Mouse (Mus musculus) CH12.LX (cell line): ENCODE data around the gene Gemin6. TPM values are rescaled to one million over a fixed set of nuclear protein-coding genes. Genes with fewer than 3 reads are reported as not detected.

Source experiments
- DNase-seq: peaks from one replicate; pipeline ENCODE4 v3.0.0-alpha.2; 2013; ENCODE audit errors: extremely low read depth
- H3K27ac ChIP-seq: 2 replicates; pipeline ENCODE4 v1.5.1; 2012; ENCODE audit warnings: low read depth, mild to moderate bottlenecking, control low read depth, moderate library complexity; ENCODE audit not compliant: insufficient read depth
- H3K27me3 ChIP-seq: replicated peaks from 2 replicates; pipeline ENCODE3; 2012; ENCODE audit warnings: inconsistent platforms
- H3K36me3 ChIP-seq, 2 experiments: replicated peaks in 1 of 2; 2 replicates each; pipeline versions ENCODE3 to v1.6.1; 2012; ENCODE audit warnings: inconsistent platforms in 1 of 2, low read length in 1 of 2, mild to moderate bottlenecking in 1 of 2, mixed read lengths in 1 of 2, moderate library complexity in 1 of 2; ENCODE audit not compliant: control insufficient read depth in 1 of 2, insufficient read depth in 1 of 2
- H3K4me1 ChIP-seq, 2 experiments: 2 replicates each; pipeline ENCODE4 v1.6.1; 2012; ENCODE audit warnings: inconsistent platforms in 1 of 2, moderate library complexity in 1 of 2; ENCODE audit not compliant: insufficient read depth in 2 of 2, control insufficient read depth in 1 of 2
- H3K4me2 ChIP-seq: 2 replicates; pipeline ENCODE4 v1.6.1; 2012; ENCODE audit warnings: low read depth, mild to moderate bottlenecking, control low read depth; ENCODE audit not compliant: poor library complexity, insufficient read depth, severe bottlenecking
- H3K4me3 ChIP-seq, 3 experiments: fragments of 150-350 bp in 1 of 3; sonication (generic) in 1 of 3; replicated peaks in 1 of 3; 2 replicates each; pipeline versions ENCODE3 to v1.5.1; 2011 to 2012; ENCODE audit warnings: low read depth in 2 of 3, low read length in 2 of 3, mild to moderate bottlenecking in 2 of 3, moderate library complexity in 2 of 3, control low read depth in 1 of 3, improper control_type of control experiment in 1 of 3, inconsistent platforms in 1 of 3, mixed read lengths in 1 of 3; ENCODE audit not compliant: poor library complexity in 1 of 3
- H3K79me2 ChIP-seq: replicated peaks from 2 replicates; pipeline ENCODE4 v1.6.1; 2012; ENCODE audit warnings: mild to moderate bottlenecking, moderate library complexity; ENCODE audit not compliant: control insufficient read depth, poor library complexity, insufficient read depth, severe bottlenecking; ENCODE audit errors: extremely low read depth
- H3K9ac ChIP-seq: 2 replicates; pipeline ENCODE4 v1.6.1; 2012; ENCODE audit warnings: low read depth, mild to moderate bottlenecking, control low read depth, moderate library complexity; ENCODE audit not compliant: insufficient read depth
- H3K9me3 ChIP-seq: replicated peaks from 2 replicates; pipeline ENCODE3; 2012; ENCODE audit warnings: low read length, inconsistent platforms, mixed read lengths
- BHLHE40 ChIP-seq: IDR thresholded peaks from 2 replicates; pipeline ENCODE4 v1.6.1; 2011; ENCODE audit warnings: mild to moderate bottlenecking, low read depth, low read length, improper control_type of control experiment
- CHD1 ChIP-seq: IDR thresholded peaks from 2 replicates; pipeline ENCODE4 v1.6.1; 2012; ENCODE audit warnings: low read depth, low read length, improper control_type of control experiment, inconsistent platforms
- CHD2 ChIP-seq: IDR thresholded peaks from 2 replicates; pipeline ENCODE4 v1.6.1; 2011; ENCODE audit warnings: low read length, improper control_type of control experiment
- CTCF ChIP-seq, 2 experiments: IDR thresholded peaks in 1 of 2; conservative IDR thresholded peaks in 1 of 2; 2 replicates each; pipeline ENCODE4 v1.5.1; 2011 to 2012; ENCODE audit warnings: low read depth in 2 of 2, low read length in 2 of 2, improper control_type of control experiment in 1 of 2, inconsistent platforms in 1 of 2, mild to moderate bottlenecking in 1 of 2, moderate library complexity in 1 of 2
- E2F4 ChIP-seq: IDR thresholded peaks from 2 replicates; pipeline ENCODE4 v1.6.1; 2011; ENCODE audit warnings: low read depth, low read length, improper control_type of control experiment; ENCODE audit not compliant: insufficient replicate concordance
- ELF1 ChIP-seq: IDR thresholded peaks from 2 replicates; pipeline ENCODE4 v1.6.1; 2014; ENCODE audit warnings: low read depth, mild to moderate bottlenecking, inconsistent platforms, low read length, improper control_type of control experiment
- EP300 ChIP-seq: IDR thresholded peaks from 2 replicates; pipeline ENCODE4 v1.6.1; 2011; ENCODE audit warnings: low read length, improper control_type of control experiment
- ETS1 ChIP-seq: conservative IDR thresholded peaks from 2 replicates; pipeline ENCODE4 v1.6.1; 2012; ENCODE audit warnings: low read depth, mild to moderate bottlenecking, inconsistent platforms, low read length, improper control_type of control experiment, moderate library complexity
- GABPA ChIP-seq: IDR thresholded peaks from 2 replicates; pipeline ENCODE4 v1.6.1; 2012; ENCODE audit warnings: low read depth, low read length, improper control_type of control experiment, inconsistent platforms; ENCODE audit not compliant: insufficient replicate concordance
- HCFC1 ChIP-seq: IDR thresholded peaks from 2 replicates; pipeline ENCODE4 v1.6.1; 2012; ENCODE audit warnings: low read depth, mild to moderate bottlenecking, inconsistent platforms, low read length, improper control_type of control experiment
- IRF4 ChIP-seq: IDR thresholded peaks from 2 replicates; pipeline ENCODE4 v1.6.1; 2014; ENCODE audit warnings: low read depth, mild to moderate bottlenecking, inconsistent platforms, low read length, improper control_type of control experiment
- JUN ChIP-seq: IDR thresholded peaks from 2 replicates; pipeline ENCODE4 v1.6.1; 2011; ENCODE audit warnings: low read depth, mild to moderate bottlenecking, low read length, improper control_type of control experiment, moderate library complexity; ENCODE audit not compliant: insufficient read depth
- JUND ChIP-seq: conservative IDR thresholded peaks from 2 replicates; pipeline ENCODE4 v1.6.1; 2011; ENCODE audit warnings: low read depth, low read length, improper control_type of control experiment
- KAT2A ChIP-seq: IDR thresholded peaks from 2 replicates; pipeline ENCODE4 v1.6.1; 2012; ENCODE audit warnings: low read length, improper control_type of control experiment, inconsistent platforms; ENCODE audit not compliant: insufficient replicate concordance
- MAFK ChIP-seq: IDR thresholded peaks from 2 replicates; pipeline ENCODE4 v1.6.1; 2011; ENCODE audit warnings: low read length, improper control_type of control experiment; ENCODE audit not compliant: insufficient replicate concordance
- MAX ChIP-seq: IDR thresholded peaks from 2 replicates; pipeline ENCODE4 v1.6.1; 2011; ENCODE audit warnings: low read length, improper control_type of control experiment
- MAZ ChIP-seq: IDR thresholded peaks from 2 replicates; pipeline ENCODE4 v1.6.1; 2012; ENCODE audit warnings: low read depth, mild to moderate bottlenecking, inconsistent platforms, low read length, improper control_type of control experiment, moderate library complexity
- MEF2A ChIP-seq: IDR thresholded peaks from 2 replicates; pipeline ENCODE4 v1.6.1; 2014; ENCODE audit warnings: low read depth, mild to moderate bottlenecking, inconsistent platforms, low read length, improper control_type of control experiment, borderline replicate concordance
- MXI1 ChIP-seq: IDR thresholded peaks from 2 replicates; pipeline ENCODE4 v1.6.1; 2011; ENCODE audit warnings: mild to moderate bottlenecking, low read depth, low read length, improper control_type of control experiment
- MYC ChIP-seq: IDR thresholded peaks from 2 replicates; pipeline ENCODE4 v1.6.1; 2011; ENCODE audit warnings: low read depth, mild to moderate bottlenecking, improper control_type of control experiment, low read length
- NELFE ChIP-seq: IDR thresholded peaks from 2 replicates; pipeline ENCODE4 v1.6.1; 2011; ENCODE audit warnings: low read depth, low read length, improper control_type of control experiment
- NRF1 ChIP-seq: IDR thresholded peaks from 2 replicates; pipeline ENCODE4 v1.6.1; 2014; ENCODE audit warnings: low read depth, mild to moderate bottlenecking, inconsistent platforms, low read length, improper control_type of control experiment, moderate library complexity
- PAX5 ChIP-seq: IDR thresholded peaks from 2 replicates; pipeline ENCODE4 v1.6.1; 2012; ENCODE audit warnings: low read length, inconsistent platforms, mixed read lengths
- POLR2A ChIP-seq: IDR thresholded peaks from 2 replicates; pipeline ENCODE4 v1.6.1; 2011; ENCODE audit warnings: low read depth, mild to moderate bottlenecking, improper control_type of control experiment, low read length
- POLR2AphosphoS2 ChIP-seq: IDR thresholded peaks from 2 replicates; pipeline ENCODE4 v1.6.1; 2011; ENCODE audit warnings: low read depth, low read length, improper control_type of control experiment
- RAD21 ChIP-seq: IDR thresholded peaks from 2 replicates; pipeline ENCODE4 v1.6.1; 2011; ENCODE audit warnings: low read depth, mild to moderate bottlenecking, low read length, improper control_type of control experiment, moderate library complexity
- RCOR1 ChIP-seq: conservative IDR thresholded peaks from 2 replicates; pipeline ENCODE4 v1.6.1; 2012; ENCODE audit warnings: low read depth, mild to moderate bottlenecking, inconsistent platforms, low read length, improper control_type of control experiment
- SIN3A ChIP-seq: IDR thresholded peaks from 2 replicates; pipeline ENCODE4 v1.6.1; 2012; ENCODE audit warnings: low read length, improper control_type of control experiment, inconsistent platforms
- SMC3 ChIP-seq: IDR thresholded peaks from 2 replicates; pipeline ENCODE4 v1.6.1; 2011; ENCODE audit warnings: low read depth, low read length, improper control_type of control experiment
- TBP ChIP-seq: conservative IDR thresholded peaks from 2 replicates; pipeline ENCODE4 v1.6.1; 2011; ENCODE audit warnings: low read depth, low read length, improper control_type of control experiment
- TCF12 ChIP-seq: IDR thresholded peaks from 2 replicates; pipeline ENCODE4 v1.6.1; 2014; ENCODE audit warnings: low read depth, mild to moderate bottlenecking, inconsistent platforms, low read length, improper control_type of control experiment
- UBTF ChIP-seq: IDR thresholded peaks from 2 replicates; pipeline ENCODE4 v1.6.1; 2012; ENCODE audit warnings: low read depth, mild to moderate bottlenecking, inconsistent platforms, low read length, improper control_type of control experiment, moderate library complexity
- USF1 ChIP-seq: IDR thresholded peaks from 2 replicates; pipeline ENCODE4 v1.6.1; 2014; ENCODE audit warnings: low read depth, mild to moderate bottlenecking, inconsistent platforms, low read length, improper control_type of control experiment
- USF2 ChIP-seq: conservative IDR thresholded peaks from 2 replicates; pipeline ENCODE4 v1.6.1; 2011; ENCODE audit warnings: low read depth, low read length, improper control_type of control experiment
- ZC3H11A ChIP-seq: IDR thresholded peaks from 2 replicates; pipeline ENCODE4 v1.6.1; 2012; ENCODE audit warnings: low read depth, mild to moderate bottlenecking, inconsistent platforms, low read length, improper control_type of control experiment
- ZKSCAN1 ChIP-seq: IDR thresholded peaks from 2 replicates; pipeline ENCODE4 v1.6.1; 2012; ENCODE audit warnings: low read depth, inconsistent platforms, low read length, improper control_type of control experiment, borderline replicate concordance
- ZMIZ1 ChIP-seq: IDR thresholded peaks from 2 replicates; pipeline ENCODE4 v1.6.1; 2012; ENCODE audit warnings: low read depth, mild to moderate bottlenecking, inconsistent platforms, low read length, improper control_type of control experiment
- ZNF384 ChIP-seq: IDR thresholded peaks from 2 replicates; pipeline ENCODE4 v1.6.1; 2012; ENCODE audit warnings: low read depth, low read length, improper control_type of control experiment, inconsistent platforms
- dilution Hi-C: fragments of 300-500 bp; cut with MboI; formaldehyde crosslinking; loops from 2 replicates; pipeline ENCODE4 v1.14.3; 2020; ENCODE audit warnings: low sequenced_read_pairs; ENCODE audit not compliant: extremely low pct_unique_long_range_greater_than_20kb, extremely low pct_ligation_motif_present
- in situ Hi-C: fragments of 300-500 bp; cut with MboI; formaldehyde crosslinking; loops from 3 replicates; pipeline ENCODE4 v1.14.3; 2019; ENCODE audit warnings: low sequenced_read_pairs, low pct_ligation_motif_present, low pct_unique_long_range_greater_than_20kb, mixed read lengths
- polyA plus RNA-seq: library from polyadenylated mRNA; unstranded; fragments of >175 nt; gene quantifications from 2 replicates; pipeline ENCODE4 v1.2.1, GENCODE M21; 2012; ENCODE audit warnings: low read depth; ENCODE audit not compliant: insufficient read length
- total RNA-seq, 2 experiments: library from RNA; depleted of rRNA; stranded (reverse); fragments of 300-350 nt in 1 of 2; fragments of >200 nt in 1 of 2; gene quantifications; 2 replicates each; pipeline ENCODE4 v1.2.3; 2012 to 2014

Gene Gemin6
- total and polyA plus RNA-seq, 3 experiments, result 65.6 to 120 (median 66.0) TPM

GRCm38 (mm10) chr17:80221890-80222628 lies 2.2 kb upstream of the Gemin6 start:
- dilution Hi-C loops, result no loop called here
- Histone ChIP-seq H3K36me3 (peaks cover 0 to 5% of the 10 kb centered on the region in 2 experiments), H3K9ac (peak overlapping the region; percentile 39; the same call in 1 of the 2 replicates), H3K9me3 (no peaks in the 10 kb centered on the region), H3K27me3 (no peaks in the 10 kb centered on the region), H3K4me3 (no peak overlapping the region), H3K4me1 (peaks cover 5 to 32% of the 10 kb centered on the region in 2 experiments; a peak in 3 of 4 replicates), H3K79me2 (peaks cover 12% of the 10 kb centered on the region), H3K27ac (no peak overlapping the region), H3K4me2 (peak overlapping the region; percentile 84)
- peak; percentile 40; the same call in 1 of the 2 replicates for TF ChIP-seq MAZ
- TF ChIP-seq ZNF384, result peak; percentile 83; the same call in 1 of the 2 replicates
- TF ChIP-seq IRF4, result peak; percentile 77
- TF ChIP-seq TCF12, result 0 out of 2 replicates have a peak, but pooled peaks have one; percentile 14
- no peak for TF ChIP-seq CHD2
- TF ChIP-seq GABPA, result no peak
- 0 out of 2 replicates have a peak, but pooled peaks have one; percentile 28 for TF ChIP-seq RCOR1
- peak; percentile 42; the same call in 1 of the 2 replicates for TF ChIP-seq HCFC1
- TF ChIP-seq JUN, result 0 out of 2 replicates have a peak, but pooled peaks have one; percentile 4
- TF ChIP-seq KAT2A, result no peak
- TF ChIP-seq MAX, result peak; percentile 68
- TF ChIP-seq JUND, result peak; percentile 41; the same call in 1 of the 2 replicates
- TF ChIP-seq SIN3A, result no peak; the same call in none of the 2 replicates
- no peak for TF ChIP-seq TBP
- no peak for TF ChIP-seq NELFE
- 0 out of 2 replicates have a peak, but pooled peaks have one; percentile 31 for TF ChIP-seq MAFK
- TF ChIP-seq CTCF (conservative IDR thresholded peaks at IDR 0.05 in 1 of 2, IDR thresholded peaks at IDR 0.05 in 1 of 2; ENCODE audit: low read depth in 2 of 2, low read length in 2 of 2), result peak; percentile 24 to 69; a peak in 3 of 4 replicates
- TF ChIP-seq POLR2AphosphoS2, result no peak
- no peak for TF ChIP-seq E2F4
- TF ChIP-seq PAX5, result no peak
- no peak for TF ChIP-seq ZMIZ1
- TF ChIP-seq CHD1, result no peak
- peak; percentile 70 for TF ChIP-seq EP300
- TF ChIP-seq ETS1, result peak; percentile 41; the same call in 1 of the 2 replicates
- TF ChIP-seq MYC, result peak; percentile 45; the same call in 1 of the 2 replicates
- no peak; the same call in 1 of the 2 replicates for TF ChIP-seq USF1
- TF ChIP-seq BHLHE40, result peak; percentile 11; the same call in 1 of the 2 replicates
- no peak for TF ChIP-seq NRF1
- peak; percentile 64; the same call in 1 of the 2 replicates for TF ChIP-seq MXI1
- no peak for TF ChIP-seq POLR2A
- TF ChIP-seq ZKSCAN1, result no peak
- TF ChIP-seq ELF1, result no peak; the same call in 1 of the 2 replicates
- no peak for TF ChIP-seq USF2
- peak; percentile 28; the same call in 1 of the 2 replicates for TF ChIP-seq SMC3
- TF ChIP-seq UBTF, result no peak
- peak; percentile 73; the same call in 1 of the 2 replicates for TF ChIP-seq MEF2A
- TF ChIP-seq ZC3H11A, result no peak
- peak; percentile 42 for TF ChIP-seq RAD21
- in situ Hi-C loops, result no loop called here
- peak; percentile 84 for DNase-seq
